Mouse (Mus musculus): Measurements from ENCODE around the gene Smim27.

- TF ChIP-seq POLR2A (IDR thresholded peaks at IDR 0.05; ENCODE audit: borderline replicate concordance, extremely low read depth, low read depth, low read length): no peak
- no peak for TF ChIP-seq CTCF (IDR thresholded peaks at IDR 0.05; ENCODE audit: insufficient read depth, low read length)
These were observed 39.7 kb upstream of the Smim27 start for GRCm38 (mm10) chr4:40229723-40230122.

Measured in lung, adult 2 months (tissue).